Mouse (Mus musculus) heart, adult 18-20 months (tissue): Measurements from ENCODE around the gene Cryzl2. TPM values are rescaled to one million over a fixed set of nuclear protein-coding genes. Genes with fewer than 3 reads are reported as not detected.

ENCODE experiments used
- DNase-seq, 2 experiments: peaks; one replicate each; pipeline ENCODE4 v3.0.0; 2021 to 2022; ENCODE audit warnings: mixed read lengths in 1 of 2
- long read RNA-seq, 2 experiments: library from polyadenylated mRNA; stranded (forward); transcript quantifications; one replicate each; pipeline ENCODE4 v2.0.0; 2021
- total RNA-seq, 2 experiments: library from RNA; stranded (reverse); gene quantifications; 2 replicates each; pipeline ENCODE4 v1.2.3; 2021

Cryzl2 gene
- 10 to 100 TPM; 11.7 to 13.9 TPM for total RNA-seq
- long read RNA-seq, experiment 1, transcript Cryzl2-203 (8 exons, 778 nt): major isoform, 5 of 16 reads
- long read RNA-seq, experiment 1, partial matches to known transcripts: 0 of 16 reads
- long read RNA-seq, experiment 1, other reads (novel, unspliced or antisense): 7 of 16 reads
- long read RNA-seq, experiment 2, transcript Cryzl2-203 (8 exons, 778 nt): major isoform, 5 of 12 reads
- long read RNA-seq, experiment 2, partial matches to known transcripts: 0 of 12 reads
- long read RNA-seq, experiment 2, other reads (novel, unspliced or antisense): 3 of 12 reads

- DNase-seq: peak; percentile 91 to 93
These were observed at the start of gene Cryzl2 for GRCm38 (mm10) chr1:157458421-157459208. TSS of gene Cryzl2 (plus strand) at chr1:157458577.

DNA sequence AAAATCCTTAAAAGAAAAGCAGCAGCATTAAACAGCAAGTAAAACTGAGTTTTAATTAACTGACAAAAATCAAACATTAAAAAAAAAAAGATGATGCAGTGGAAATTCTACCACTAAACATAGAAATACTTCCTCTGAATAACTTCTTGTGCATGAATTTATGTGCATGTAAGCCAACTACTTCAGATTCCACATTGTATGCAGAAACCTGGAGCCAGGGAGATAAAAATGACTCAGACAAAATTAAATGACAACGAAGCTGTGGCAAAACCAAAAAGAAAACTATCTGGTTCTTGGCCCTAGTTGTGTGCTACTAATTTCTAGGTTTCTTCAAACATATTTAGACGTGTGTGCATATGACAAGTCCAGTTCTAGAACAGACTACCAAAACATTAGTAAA, 48.7 kb upstream of the Cryzl2 start:
- no peak for DNase-seq

- no peak for DNase-seq
These were observed 47.4 kb upstream of the Cryzl2 start for GRCm38 (mm10) chr1:157410937-157411336.

GRCm38 (mm10) chr1:157411341-157411710, 47.1 kb upstream of the Cryzl2 start:
- DNase-seq: no peak

GRCm38 (mm10) chr1:157411711-157412380, 46.5 kb upstream of the Cryzl2 start:
- DNase-seq: peak; percentile 75 to 79

- DNase-seq: peak; percentile 97 to 98
These were observed 45.7 kb upstream of the Cryzl2 start, which contains the start of gene Rasal2 for GRCm38 (mm10) chr1:157412454-157413369. TSS of gene Rasal2 (minus strand) at chr1:157412595.

- DNase-seq: no peak
These were observed 42.6 kb upstream of the Cryzl2 start for GRCm38 (mm10) chr1:157415771-157416170.

DNA sequence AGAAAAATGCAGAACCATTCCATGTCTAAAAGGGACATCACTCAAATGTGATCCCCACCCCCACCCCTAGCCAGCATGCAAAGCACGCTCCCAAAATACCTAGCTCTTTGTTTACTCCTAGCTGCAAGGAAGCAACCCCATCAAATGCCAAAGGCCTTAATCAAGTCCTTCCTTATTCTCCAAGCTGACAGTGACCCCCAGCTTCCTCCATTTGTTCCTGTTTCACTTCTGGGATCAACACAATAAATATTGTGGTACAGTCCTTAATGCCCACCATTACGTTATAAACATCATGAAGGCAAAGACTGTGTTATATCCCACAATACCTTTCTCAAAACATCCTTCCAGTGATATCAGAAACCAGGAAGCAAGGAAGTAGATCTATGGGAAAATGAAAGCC, 41.7 kb upstream of the Cryzl2 start:
- DNase-seq: peak in 1 of 2 experiments; percentile 38

DNA sequence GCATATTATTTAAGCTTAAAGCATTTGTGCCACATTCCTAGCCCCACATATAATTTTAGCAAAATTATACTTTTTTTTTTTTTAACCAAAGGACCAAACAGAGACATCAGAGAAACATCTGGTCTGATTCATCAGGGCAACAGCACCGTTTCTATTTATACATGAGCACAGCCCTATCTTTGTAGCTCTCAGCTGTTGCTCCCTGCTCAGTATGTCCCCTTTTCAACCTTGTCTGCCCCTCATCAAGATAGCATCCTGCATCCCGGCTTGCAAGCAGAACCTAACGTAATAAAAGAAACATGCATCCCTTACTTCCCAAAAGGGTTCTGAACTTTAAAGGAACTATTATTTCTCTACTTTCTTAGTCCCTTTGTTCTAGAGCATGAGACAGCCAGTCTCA, 41.0 kb upstream of the Cryzl2 start:
- no peak for DNase-seq

GRCm38 (mm10) chr1:157417861-157418260, 40.5 kb upstream of the Cryzl2 start:
- DNase-seq: peak; percentile 37 to 77

GRCm38 (mm10) chr1:157425741-157426427, 32.5 kb upstream of the Cryzl2 start:
- peak in 1 of 2 experiments; percentile 37 for DNase-seq

- peak in 1 of 2 experiments; percentile 10 for DNase-seq
These were observed 31.4 kb upstream of the Cryzl2 start for GRCm38 (mm10) chr1:157426933-157427332.

GRCm38 (mm10) chr1:157427604-157428003, 30.8 kb upstream of the Cryzl2 start:
- DNase-seq: no peak

GRCm38 (mm10) chr1:157428366-157428765, 30.0 kb upstream of the Cryzl2 start:
- DNase-seq: no peak

DNA sequence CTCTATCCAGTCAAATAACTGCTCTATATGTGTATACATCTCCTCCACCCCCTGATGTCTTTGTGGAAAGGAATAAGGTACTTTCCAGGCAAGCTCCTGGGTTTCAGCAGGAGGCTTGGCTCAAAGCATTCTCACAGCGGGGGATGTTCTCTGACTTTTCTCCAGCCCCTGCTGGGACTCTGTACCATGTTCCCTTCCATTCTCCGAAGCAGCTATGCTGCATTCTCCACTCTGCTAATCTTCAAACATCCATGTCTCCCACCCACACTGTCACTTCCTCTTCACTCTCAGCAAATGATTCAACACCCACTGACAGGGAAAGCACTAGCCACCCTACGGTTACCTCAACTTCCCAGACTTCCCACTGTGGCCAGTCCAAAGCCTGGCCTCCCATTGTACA, 25.1 kb upstream of the Cryzl2 start:
- no peak for DNase-seq

DNA sequence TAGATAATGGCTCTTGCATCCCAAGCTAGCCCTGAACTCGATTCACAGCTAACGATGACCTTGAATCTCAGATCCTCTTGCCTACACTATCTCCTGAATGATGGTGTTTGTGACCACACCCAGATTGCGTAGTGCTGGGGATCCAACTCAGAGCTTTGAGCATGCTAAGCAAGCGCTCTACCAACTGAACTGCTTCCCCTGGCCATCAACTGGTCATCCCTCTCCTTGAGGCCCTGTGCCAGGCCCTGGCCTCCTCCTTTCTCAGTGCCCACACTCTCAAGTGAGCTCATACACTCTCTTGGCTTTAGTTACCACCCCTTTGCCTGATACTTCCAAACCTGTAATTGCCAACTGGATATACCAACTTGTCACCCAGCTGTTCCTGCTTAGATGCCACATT, 24.0 kb upstream of the Cryzl2 start:
- no peak for DNase-seq

- DNase-seq: no peak
These were observed 22.5 kb upstream of the Cryzl2 start for GRCm38 (mm10) chr1:157435926-157436325.

DNA sequence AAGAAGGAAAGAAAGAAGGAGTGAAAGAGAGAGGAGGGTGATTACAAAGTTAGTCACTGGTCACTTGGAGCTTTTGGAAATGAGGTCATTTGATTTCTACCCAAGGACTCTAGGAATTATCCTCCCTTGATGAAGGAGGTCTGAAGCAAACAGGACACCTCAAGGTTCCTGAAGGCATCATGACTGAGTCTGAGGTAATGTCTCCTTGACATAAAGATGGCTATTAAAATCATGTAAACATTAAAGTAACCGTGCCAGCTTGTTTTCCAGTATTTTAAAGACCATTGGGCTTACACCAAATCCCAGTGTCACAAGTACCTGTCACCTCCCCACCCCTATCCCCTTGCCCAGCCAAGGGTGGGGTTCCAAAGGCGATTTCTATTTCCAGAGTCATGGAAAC, 20.1 kb upstream of the Cryzl2 start:
- no peak for DNase-seq

DNA sequence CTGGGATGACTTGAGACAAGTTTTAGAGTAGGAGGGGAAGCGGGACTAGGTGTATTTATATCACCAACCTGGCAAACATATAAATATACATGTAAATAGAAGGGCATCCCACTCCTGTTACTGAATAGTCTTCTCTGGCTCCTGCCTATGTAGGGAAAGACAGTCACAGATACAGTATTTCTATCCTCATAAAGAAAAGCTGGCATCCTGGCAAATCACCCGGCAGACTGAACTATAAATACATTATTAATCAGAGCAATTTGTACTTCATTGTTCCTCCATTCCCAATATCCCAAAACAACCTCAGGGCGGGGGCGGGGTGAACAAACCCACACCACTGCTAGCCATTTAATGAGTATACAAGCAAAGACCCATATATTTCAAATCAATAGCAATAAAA, 19.3 kb upstream of the Cryzl2 start:
- no peak for DNase-seq

DNA sequence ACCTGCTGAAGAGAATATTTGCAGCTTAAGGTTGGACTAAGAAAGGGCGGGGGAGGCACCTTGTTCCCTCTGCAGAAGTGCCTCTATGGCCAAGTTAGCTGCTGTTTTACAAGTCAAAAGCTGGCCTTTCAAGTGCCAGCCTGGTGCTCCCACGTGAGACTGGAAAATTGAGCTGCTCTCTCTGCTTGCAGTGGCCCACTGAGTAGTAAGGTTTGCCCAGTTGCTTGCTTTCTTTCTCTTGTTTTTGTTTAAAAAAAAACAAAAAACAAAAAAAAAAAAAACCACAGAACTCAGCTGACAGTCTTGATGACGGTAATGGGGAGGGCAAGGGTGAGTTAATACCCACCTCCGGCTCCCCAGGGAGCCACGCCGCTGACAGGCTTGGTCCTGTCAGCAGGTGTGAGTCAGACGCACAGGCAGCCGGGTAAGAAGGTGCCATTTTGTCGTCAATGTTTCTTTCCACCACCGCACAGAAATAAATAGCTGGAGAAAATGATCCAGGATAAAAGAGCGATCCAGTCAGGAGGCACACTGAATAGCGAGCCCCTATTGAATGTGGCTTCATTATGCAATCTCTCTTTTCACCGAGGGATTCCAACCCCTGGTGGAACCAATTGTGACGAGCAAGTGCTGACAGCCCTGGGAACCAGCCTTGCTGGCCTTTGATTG, 18.3 kb upstream of the Cryzl2 start:
- no peak for DNase-seq
